Mouse (Mus musculus) forebrain, embryonic 11.5 days (tissue): Measurements from ENCODE around the gene Ubqln5. TPM values are rescaled to one million over a fixed set of nuclear protein-coding genes. Genes with fewer than 3 reads are reported as not detected.

Experiments
- ATAC-seq: fragments of 200-750 bp; cut with Nextera tagmentation; replicated peaks from 2 replicates; pipeline ENCODE4 v1.8.0; 2017; ENCODE audit warnings: moderate TSS enrichment; ENCODE audit not compliant: low FRiP score
- DNase-seq: peaks from one replicate; pipeline ENCODE4 v3.0.0-alpha.2; 2017; ENCODE audit warnings: low spot score
- H3K27ac ChIP-seq: fragments of 300-500 bp; sonication (generic); 2 replicates; pipeline ENCODE4 v1.5.1; 2014; ENCODE audit warnings: low read depth, low read length
- H3K27me3 ChIP-seq: fragments of 300-500 bp; sonication (generic); 2 replicates; pipeline ENCODE4 v1.6.1; 2014; ENCODE audit warnings: mild to moderate bottlenecking, low read length, mixed read lengths; ENCODE audit not compliant: control insufficient read depth, insufficient read depth
- H3K36me3 ChIP-seq: fragments of 300-500 bp; sonication (generic); 2 replicates; pipeline ENCODE4 v1.6.1; 2014; ENCODE audit warnings: mild to moderate bottlenecking, low read length, moderate library complexity, mixed read lengths; ENCODE audit not compliant: control insufficient read depth, insufficient read depth
- H3K4me1 ChIP-seq: fragments of 300-500 bp; sonication (generic); replicated peaks from 2 replicates; pipeline ENCODE4 v1.6.1; 2014; ENCODE audit warnings: low read length, mixed read lengths; ENCODE audit not compliant: control insufficient read depth, insufficient read depth
- H3K4me2 ChIP-seq: fragments of 300-500 bp; sonication (generic); 2 replicates; pipeline ENCODE4 v1.6.1; 2014; ENCODE audit warnings: low read depth, mild to moderate bottlenecking, low read length, moderate library complexity, mixed read lengths; ENCODE audit not compliant: severe bottlenecking
- H3K4me3 ChIP-seq: fragments of 300-500 bp; sonication (generic); 2 replicates; pipeline ENCODE4 v1.5.1; 2014; ENCODE audit warnings: low read depth, low read length
- H3K9ac ChIP-seq: fragments of 300-500 bp; sonication (generic); 2 replicates; pipeline ENCODE4 v1.6.1; 2014; ENCODE audit warnings: low read length
- H3K9me3 ChIP-seq: fragments of 300-500 bp; sonication (generic); 2 replicates; pipeline ENCODE4 v1.6.1; 2016; ENCODE audit warnings: low read length, mixed read lengths; ENCODE audit not compliant: control insufficient read depth
- WGBS: fragments of 180-500 bp; shearing (Covaris S2); extraction: QIAGEN DNeasy Blood & Tissue Kit; methylation state at CpG from one replicate; pipeline ENCODE4 v1.1.7; 2014; 5-methylcytosine and 5-hydroxymethylcytosine counted together
- polyA plus RNA-seq: library from polyadenylated mRNA; unstranded; fragments of >200 nt; fragmentation: Nextera tagmentation; extraction: Ambion mirVana; gene quantifications from 2 replicates; pipeline ENCODE4 v1.2.1, GENCODE M21; 2014

The Ubqln5 gene
- polyA plus RNA-seq, 1 experiment from 2014 or later = not detected

GRCm38 (mm10) chr7:104104757-104104972 lies 25.0 kb downstream of the Ubqln5 start, which contains the start of gene Olfr646:
TSS of gene Olfr646 (plus strand) at chr7:104104873.
- Histone ChIP-seq H3K4me1 (no peaks in the 10 kb centered on the region), H3K27ac (no peak within 1 kb of the TSS), H3K9me3 (no peaks in the 10 kb centered on the region), H3K27me3 (no peaks in the 10 kb centered on the region), H3K9ac (no peak within 1 kb of the TSS), H3K4me3 (no peak within 1 kb of the TSS), H3K4me2 (no peak within 1 kb of the TSS), H3K36me3 (no peaks in the 10 kb centered on the region)
- DNase-seq = no peak
- ATAC-seq = no peak

GRCm38 (mm10) chr7:104103913-104104756 lies 25.5 kb downstream of the Ubqln5 start:
- no peak overlapping the region for H3K27ac ChIP-seq
- ATAC-seq (no peak), DNase-seq (no peak)
- no peak overlapping the region for H3K9ac ChIP-seq
- 68% methylated on average over 4 of the region's 4 CpGs for WGBS
- H3K36me3 ChIP-seq = no peaks in the 10 kb centered on the region
- H3K27me3 ChIP-seq = no peaks in the 10 kb centered on the region
- H3K4me2 ChIP-seq = no peak overlapping the region
- no peaks in the 10 kb centered on the region for H3K9me3 ChIP-seq
- no peak overlapping the region for H3K4me3 ChIP-seq
- H3K4me1 ChIP-seq = no peaks in the 10 kb centered on the region

- Histone ChIP-seq H3K9ac (no peak within 1 kb of the TSS), H3K4me2 (no peak within 1 kb of the TSS), H3K27ac (no peak within 1 kb of the TSS), H3K36me3 (no peaks in the 10 kb centered on the region), H3K4me1 (no peaks in the 10 kb centered on the region), H3K4me3 (no peak within 1 kb of the TSS), H3K9me3 (no peaks in the 10 kb centered on the region), H3K27me3 (no peaks in the 10 kb centered on the region)
- WGBS = 94% methylated on average over 1 of the region's 1 CpGs
- DNase-seq (no peak), ATAC-seq (no peak)
Measured at GRCm38 (mm10) chr7:104085365-104085764, 44.3 kb downstream of the Ubqln5 start, which contains the start of gene Olfr645. TSS of gene Olfr645 (minus strand) at chr7:104085465.

Other genes starting within 250 kb of the Ubqln5 start
- gene Olfr66, start 243.6 kb downstream of the Ubqln5 start, polyA plus RNA-seq = not detected in 2 replicates
- gene Olfr64, start 235.3 kb downstream of the Ubqln5 start, polyA plus RNA-seq = not detected in 2 replicates
- gene Olfr65, start 226.3 kb downstream of the Ubqln5 start, polyA plus RNA-seq = not detected in 2 replicates
- not detected in 2 replicates for gene Olfr631, start 201.0 kb downstream of the Ubqln5 start, polyA plus RNA-seq
- 0.12 TPM in 1 of 2 replicates, not detected in the other for gene Olfr632, start 195.5 kb downstream of the Ubqln5 start, polyA plus RNA-seq
- not detected in 2 replicates for gene Olfr633, start 185.4 kb downstream of the Ubqln5 start, polyA plus RNA-seq
- gene Olfr635, start 158.7 kb downstream of the Ubqln5 start, polyA plus RNA-seq = 0.03 TPM in 1 of 2 replicates, not detected in the other
- not detected in 2 replicates for gene Olfr638, start 131.1 kb downstream of the Ubqln5 start, polyA plus RNA-seq
- 0.04 TPM in 2 replicates for gene Olfr639, start 112.5 kb downstream of the Ubqln5 start, polyA plus RNA-seq
- gene Olfr640, start 104.3 kb downstream of the Ubqln5 start, polyA plus RNA-seq = not detected in 2 replicates
- gene Olfr641, start 94.4 kb downstream of the Ubqln5 start, polyA plus RNA-seq = not detected in 2 replicates
- not detected in 2 replicates for gene Olfr642, start 77.2 kb downstream of the Ubqln5 start, polyA plus RNA-seq
- not detected in 2 replicates for gene 4930516K23Rik, start 68.4 kb downstream of the Ubqln5 start, polyA plus RNA-seq
- gene Olfr644, start 58.0 kb downstream of the Ubqln5 start, polyA plus RNA-seq = not detected in 2 replicates
- not detected in 2 replicates for gene Olfr645, start 44.4 kb downstream of the Ubqln5 start, polyA plus RNA-seq
- not detected in 2 replicates for gene Olfr646, start 25.0 kb downstream of the Ubqln5 start, polyA plus RNA-seq
- not detected in 2 replicates for gene Olfr643, start 7.6 kb upstream of the Ubqln5 start, polyA plus RNA-seq
- gene Ubqln3, start 13.5 kb upstream of the Ubqln5 start, polyA plus RNA-seq = not detected in 2 replicates
- gene Ubqlnl, start 20.7 kb upstream of the Ubqln5 start, polyA plus RNA-seq = not detected in 2 replicates
- not detected in 2 replicates for gene Olfm5, start 35.0 kb upstream of the Ubqln5 start, polyA plus RNA-seq
- 0.27 and 0.40 TPM in 2 replicates for gene Olfr648, start 53.6 kb upstream of the Ubqln5 start, polyA plus RNA-seq
- gene Olfr649, start 66.2 kb upstream of the Ubqln5 start, polyA plus RNA-seq = not detected in 2 replicates
- gene Trim6, start 89.0 kb upstream of the Ubqln5 start, polyA plus RNA-seq = 2.7 and 3.3 TPM in 2 replicates
- gene Trim34a, start 114.6 kb upstream of the Ubqln5 start, polyA plus RNA-seq = 0.64 and 1.1 TPM in 2 replicates
- 0.12 TPM in 1 of 2 replicates, not detected in the other for gene Trim5, start 158.3 kb upstream of the Ubqln5 start, polyA plus RNA-seq
- 1.5 and 1.7 TPM in 2 replicates for gene Trim12a, start 185.6 kb upstream of the Ubqln5 start, polyA plus RNA-seq
- gene Trim34b, start 199.6 kb upstream of the Ubqln5 start, polyA plus RNA-seq = not detected in 2 replicates
- gene Trim12c, start 223.5 kb upstream of the Ubqln5 start, polyA plus RNA-seq = 0.69 and 0.75 TPM in 2 replicates
- not detected in 2 replicates for gene Trim30b, start 240.1 kb upstream of the Ubqln5 start, polyA plus RNA-seq